Mouse (Mus musculus) forebrain, embryonic 11.5 days (tissue): ENCODE measurements around the gene Wwc1. TPM values are rescaled to one million over a fixed set of nuclear protein-coding genes. Genes with fewer than 3 reads are reported as not detected.
A peak's percentile ranks its signal among the peaks of the same experiment; 100 is the strongest.

Experiments used
- ATAC-seq: fragments of 200-750 bp; cut with Nextera tagmentation; replicated peaks from 2 replicates; pipeline ENCODE4 v1.8.0; 2017; ENCODE audit warnings: moderate TSS enrichment; ENCODE audit not compliant: low FRiP score
- DNase-seq: peaks from one replicate; pipeline ENCODE4 v3.0.0-alpha.2; 2017; ENCODE audit warnings: low spot score
- H3K27ac ChIP-seq: fragments of 300-500 bp; sonication (generic); 2 replicates; pipeline ENCODE4 v1.5.1; 2014; ENCODE audit warnings: low read depth, low read length
- H3K27me3 ChIP-seq: fragments of 300-500 bp; sonication (generic); 2 replicates; pipeline ENCODE4 v1.6.1; 2014; ENCODE audit warnings: mild to moderate bottlenecking, low read length, mixed read lengths; ENCODE audit not compliant: control insufficient read depth, insufficient read depth
- H3K36me3 ChIP-seq: fragments of 300-500 bp; sonication (generic); 2 replicates; pipeline ENCODE4 v1.6.1; 2014; ENCODE audit warnings: mild to moderate bottlenecking, low read length, moderate library complexity, mixed read lengths; ENCODE audit not compliant: control insufficient read depth, insufficient read depth
- H3K4me1 ChIP-seq: fragments of 300-500 bp; sonication (generic); replicated peaks from 2 replicates; pipeline ENCODE4 v1.6.1; 2014; ENCODE audit warnings: low read length, mixed read lengths; ENCODE audit not compliant: control insufficient read depth, insufficient read depth
- H3K4me2 ChIP-seq: fragments of 300-500 bp; sonication (generic); 2 replicates; pipeline ENCODE4 v1.6.1; 2014; ENCODE audit warnings: low read depth, mild to moderate bottlenecking, low read length, moderate library complexity, mixed read lengths; ENCODE audit not compliant: severe bottlenecking
- H3K4me3 ChIP-seq: fragments of 300-500 bp; sonication (generic); 2 replicates; pipeline ENCODE4 v1.5.1; 2014; ENCODE audit warnings: low read depth, low read length
- H3K9ac ChIP-seq: fragments of 300-500 bp; sonication (generic); 2 replicates; pipeline ENCODE4 v1.6.1; 2014; ENCODE audit warnings: low read length
- H3K9me3 ChIP-seq: fragments of 300-500 bp; sonication (generic); 2 replicates; pipeline ENCODE4 v1.6.1; 2016; ENCODE audit warnings: low read length, mixed read lengths; ENCODE audit not compliant: control insufficient read depth
- WGBS: fragments of 180-500 bp; shearing (Covaris S2); extraction: QIAGEN DNeasy Blood & Tissue Kit; methylation state at CpG from one replicate; pipeline ENCODE4 v1.1.7; 2014; 5-methylcytosine and 5-hydroxymethylcytosine counted together
- polyA plus RNA-seq: library from polyadenylated mRNA; unstranded; fragments of >200 nt; fragmentation: Nextera tagmentation; extraction: Ambion mirVana; gene quantifications from 2 replicates; pipeline ENCODE4 v1.2.1, GENCODE M21; 2014

The Wwc1 gene
- polyA plus RNA-seq, 1 experiment from 2014 or later = 10.6 TPM

DNA sequence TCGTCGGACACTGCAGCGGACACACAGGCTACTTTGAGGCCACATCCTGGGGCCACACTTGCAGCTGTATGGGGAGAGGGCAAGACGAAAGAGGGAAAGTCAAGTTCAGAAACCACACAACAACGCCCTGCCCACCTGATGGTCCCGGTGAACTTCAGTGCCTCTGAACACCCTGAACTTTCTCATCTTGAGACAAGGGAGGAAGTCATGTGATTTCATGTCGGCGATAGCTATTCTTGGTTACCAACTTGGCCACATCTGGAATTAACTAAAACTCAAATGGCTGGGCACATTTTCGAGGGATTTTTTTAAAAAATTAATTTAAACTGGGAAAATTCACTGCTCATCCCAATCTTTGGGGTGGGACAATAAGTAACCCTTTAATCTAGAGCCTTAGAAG is 109.4 kb downstream of the Wwc1 start:
- WGBS = 85% methylated on average over 9 of the region's 9 CpGs
- H3K27ac ChIP-seq = no peak overlapping the region
- ATAC-seq (no peak), DNase-seq (no peak)
- H3K27me3 ChIP-seq = no peaks in the 10 kb centered on the region
- peaks cover 23% of the 10 kb centered on the region for H3K4me1 ChIP-seq
- H3K36me3 ChIP-seq = peaks cover 3% of the 10 kb centered on the region; the same call in 1 of the 2 replicates
- H3K4me3 ChIP-seq = no peak overlapping the region
- H3K9ac ChIP-seq = no peak overlapping the region
- no peaks in the 10 kb centered on the region for H3K9me3 ChIP-seq
- no peak overlapping the region for H3K4me2 ChIP-seq

DNA sequence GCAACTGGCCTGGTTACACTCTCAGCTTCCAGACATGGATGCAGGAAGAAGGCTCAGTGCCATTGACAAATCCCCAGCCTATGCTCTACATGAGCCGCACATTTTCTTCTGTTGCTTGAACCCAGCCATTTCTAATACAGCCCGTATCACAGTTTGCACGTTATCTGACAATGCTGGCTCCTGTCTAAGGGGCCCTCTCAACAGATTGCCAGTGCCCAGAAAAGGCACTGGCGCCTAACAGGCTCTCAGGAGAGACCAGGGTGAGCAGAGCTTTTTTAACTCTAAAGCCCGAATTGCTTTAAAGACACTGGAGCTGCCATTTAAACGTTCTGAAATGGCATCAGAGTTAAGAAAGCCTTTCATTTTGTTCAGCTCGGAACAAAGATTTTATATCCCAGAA is 114.2 kb downstream of the Wwc1 start:
- Histone ChIP-seq H3K27me3 (no peaks in the 10 kb centered on the region), H3K4me1 (peaks cover 31% of the 10 kb centered on the region), H3K9ac (peak overlapping the region; percentile 47), H3K4me3 (no peak overlapping the region), H3K4me2 (no peak overlapping the region), H3K36me3 (peaks cover 3% of the 10 kb centered on the region; the same call in 1 of the 2 replicates), H3K27ac (peak overlapping the region; percentile 99), H3K9me3 (no peaks in the 10 kb centered on the region)
- no peak for DNase-seq
- 41% methylated on average over 7 of the region's 7 CpGs for WGBS
- ATAC-seq = no peak

DNA sequence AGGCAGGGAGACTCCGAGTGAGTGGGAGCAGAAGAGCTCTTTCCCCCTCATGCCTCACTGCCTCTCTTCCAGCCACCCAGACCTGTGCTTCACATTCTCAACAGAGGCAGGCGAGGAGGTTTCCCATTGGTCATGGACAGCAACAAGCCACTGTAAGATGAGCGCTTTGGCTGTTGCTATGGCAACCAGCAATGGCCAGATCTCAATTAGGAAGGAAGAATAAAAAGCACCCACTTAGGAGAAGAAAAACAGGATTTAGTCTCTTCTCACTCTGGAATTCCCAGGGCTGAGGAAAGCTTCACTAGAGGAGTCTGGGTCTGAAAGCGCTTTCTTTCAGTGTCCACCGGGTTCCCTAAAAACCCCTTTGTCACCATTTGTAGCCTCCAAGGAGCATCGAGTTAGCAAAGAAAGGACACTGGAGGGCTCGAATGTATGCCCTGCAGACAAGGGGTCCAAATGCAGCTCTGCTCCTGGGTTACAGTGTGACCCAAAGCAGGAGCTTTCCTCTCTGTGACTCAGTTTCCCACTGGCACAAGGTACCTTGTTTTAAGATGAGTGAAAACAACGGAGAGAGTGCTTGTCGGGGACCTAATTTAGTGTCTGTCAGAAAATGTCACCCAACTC is 115.2 kb downstream of the Wwc1 start:
- Histone ChIP-seq H3K4me1 (peaks cover 31% of the 10 kb centered on the region), H3K9ac (peak overlapping the region; percentile 62)

DNA sequence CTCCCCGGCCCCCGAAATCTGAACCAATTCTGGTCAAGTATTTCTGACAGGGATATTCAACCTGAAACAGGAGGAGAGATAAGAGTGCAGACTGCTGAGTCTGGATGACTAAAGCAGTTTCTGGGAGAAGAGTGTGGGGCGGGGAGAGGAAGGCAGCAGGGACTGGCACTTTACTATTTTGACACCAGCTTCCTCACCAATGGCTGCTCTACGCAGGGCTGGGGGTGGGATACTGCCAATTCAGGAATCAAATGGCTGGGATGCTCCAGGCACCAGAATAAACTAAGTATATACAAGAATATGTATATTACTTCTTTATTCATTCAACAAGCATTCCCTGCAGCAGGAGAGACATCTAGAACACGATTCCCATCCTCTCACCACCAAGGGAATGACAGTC is 116.7 kb downstream of the Wwc1 start:
- WGBS = 86% methylated on average over 5 of the region's 5 CpGs
- Histone ChIP-seq H3K9ac (no peak overlapping the region; the same call in 1 of the 2 replicates), H3K4me3 (no peak overlapping the region), H3K27ac (peak overlapping the region; percentile 99), H3K4me2 (no peak overlapping the region), H3K9me3 (no peaks in the 10 kb centered on the region), H3K4me1 (peaks cover 31% of the 10 kb centered on the region), H3K36me3 (peaks cover under 1% of the 10 kb centered on the region; the same call in 1 of the 2 replicates), H3K27me3 (no peaks in the 10 kb centered on the region)
- DNase-seq (no peak), ATAC-seq (no peak)

More for the DNA sequence above, 115.2 kb downstream of the Wwc1 start:
- Histone ChIP-seq H3K36me3 (peaks cover 3% of the 10 kb centered on the region; the same call in 1 of the 2 replicates), H3K9me3 (no peaks in the 10 kb centered on the region), H3K4me2 (peak overlapping the region; percentile 33; the same call in 1 of the 2 replicates), H3K27me3 (no peaks in the 10 kb centered on the region), H3K4me3 (no peak overlapping the region), H3K27ac (peak overlapping the region; percentile 99)
- 11% methylated on average over 9 of the region's 9 CpGs for WGBS
- peak; percentile 89 for DNase-seq
- peak; percentile 95 for ATAC-seq

DNA sequence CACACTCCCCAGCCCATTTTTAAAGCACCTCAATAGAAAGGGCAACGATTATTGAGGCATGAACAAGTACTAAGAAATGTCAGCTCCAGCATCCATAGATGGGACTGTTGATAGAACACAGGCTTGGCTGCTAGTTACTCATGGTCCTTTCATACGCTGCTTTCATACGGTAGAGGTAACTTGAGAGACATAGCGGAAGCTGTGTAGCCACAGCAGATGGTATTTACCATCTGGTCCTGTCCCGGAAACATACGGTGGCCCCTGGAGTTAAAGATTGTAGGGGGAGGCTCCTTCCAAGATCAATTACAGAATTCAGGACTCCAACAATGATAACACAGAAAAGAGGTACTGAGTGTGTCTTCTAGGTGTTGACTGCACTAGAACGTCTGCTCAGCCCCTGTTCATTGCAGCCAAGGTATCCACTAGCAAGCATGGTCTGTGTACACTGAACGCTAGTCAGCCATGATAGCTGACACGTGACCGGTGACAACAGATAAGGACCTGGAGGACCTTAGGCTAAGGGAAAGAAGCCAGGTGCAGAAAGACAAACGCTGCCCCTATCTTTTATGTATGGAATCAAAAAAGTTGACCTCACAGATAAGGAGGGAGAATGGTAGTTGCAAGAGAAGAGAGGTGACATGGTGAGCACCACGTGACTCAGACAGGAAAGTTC is 122.8 kb downstream of the Wwc1 start:
- Histone ChIP-seq H3K4me2 (no peak overlapping the region), H3K4me3 (no peak overlapping the region), H3K27ac (peak overlapping the region; percentile 91), H3K4me1 (peaks cover 25% of the 10 kb centered on the region), H3K27me3 (no peaks in the 10 kb centered on the region), H3K9ac (peak overlapping the region; percentile 16; the same call in 1 of the 2 replicates), H3K9me3 (no peaks in the 10 kb centered on the region), H3K36me3 (no peaks in the 10 kb centered on the region)
- ATAC-seq = peak; percentile 9; the same call in 1 of the 2 replicates
- DNase-seq = no peak
- WGBS = 82% methylated on average over 12 of the region's 12 CpGs

DNA sequence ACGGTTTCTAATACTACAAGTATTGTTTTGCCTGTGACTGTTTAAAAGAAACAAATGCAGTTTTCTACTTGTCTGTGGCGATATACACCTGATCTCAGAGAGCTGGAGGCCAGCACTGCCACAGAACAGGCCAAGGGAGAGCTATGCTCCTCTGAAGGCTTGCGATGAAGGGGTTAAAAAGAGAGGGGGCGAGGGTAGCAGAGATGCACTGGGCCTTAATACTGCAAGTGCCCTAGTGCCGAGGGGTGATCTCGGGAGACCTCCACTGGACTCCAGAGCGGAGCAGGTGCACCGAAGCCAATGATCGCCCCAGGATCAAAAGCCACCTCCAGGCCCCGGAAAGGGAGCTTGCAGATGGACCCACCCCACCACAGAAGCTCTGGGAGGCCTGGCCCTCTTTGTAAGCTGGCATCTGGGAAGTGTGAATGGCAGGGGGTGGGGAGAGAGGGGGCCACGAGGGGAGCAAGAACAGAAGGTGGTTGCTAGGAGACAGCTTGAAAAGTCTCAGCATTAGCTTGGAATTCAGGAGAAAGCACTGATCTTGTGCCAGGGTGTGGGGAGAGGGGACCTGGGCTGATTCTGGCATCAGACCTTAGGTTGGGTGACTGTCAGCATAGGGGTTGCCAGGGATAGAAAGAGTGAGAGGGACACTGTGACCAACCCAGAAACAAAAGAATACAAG is 123.8 kb downstream of the Wwc1 start:
- Histone ChIP-seq H3K9me3 (no peaks in the 10 kb centered on the region), H3K27me3 (no peaks in the 10 kb centered on the region), H3K9ac (peak overlapping the region; percentile 47), H3K27ac (peak overlapping the region; percentile 91), H3K36me3 (no peaks in the 10 kb centered on the region), H3K4me1 (peaks cover 25% of the 10 kb centered on the region), H3K4me2 (0 out of 2 replicates have a peak overlapping the region, but pooled peaks have one; percentile 24), H3K4me3 (no peak overlapping the region)
- DNase-seq (peak; percentile 90), ATAC-seq (peak; percentile 89)
- WGBS = 18% methylated on average over 11 of the region's 11 CpGs

DNA sequence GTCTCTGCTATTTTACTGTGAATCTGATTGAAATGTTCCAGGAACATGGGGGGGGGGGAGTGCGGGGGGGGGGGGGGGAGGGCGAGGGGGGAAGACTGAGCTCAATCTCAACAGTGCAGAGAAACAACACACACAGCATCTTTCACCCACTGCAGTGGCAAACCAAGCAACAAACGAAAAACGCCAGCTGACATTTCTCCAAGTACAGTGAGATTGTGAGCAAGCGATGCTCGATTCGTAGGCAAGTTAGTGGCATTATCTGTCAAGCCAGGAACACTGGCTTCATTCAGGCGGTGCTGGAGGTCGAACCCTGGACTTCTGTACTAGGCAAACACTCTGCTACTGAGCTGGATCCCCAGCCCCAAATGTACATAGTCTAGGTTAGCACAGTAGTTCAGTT is 124.8 kb downstream of the Wwc1 start:
- Histone ChIP-seq H3K4me2 (no peak overlapping the region), H3K27me3 (no peaks in the 10 kb centered on the region), H3K9me3 (no peaks in the 10 kb centered on the region), H3K27ac (peak overlapping the region; percentile 91; the same call in 1 of the 2 replicates), H3K36me3 (no peaks in the 10 kb centered on the region), H3K4me3 (no peak overlapping the region), H3K9ac (no peak overlapping the region), H3K4me1 (peaks cover 25% of the 10 kb centered on the region)
- DNase-seq (no peak), ATAC-seq (no peak)
- WGBS = 76% methylated on average over 7 of the region's 9 CpGs

DNA sequence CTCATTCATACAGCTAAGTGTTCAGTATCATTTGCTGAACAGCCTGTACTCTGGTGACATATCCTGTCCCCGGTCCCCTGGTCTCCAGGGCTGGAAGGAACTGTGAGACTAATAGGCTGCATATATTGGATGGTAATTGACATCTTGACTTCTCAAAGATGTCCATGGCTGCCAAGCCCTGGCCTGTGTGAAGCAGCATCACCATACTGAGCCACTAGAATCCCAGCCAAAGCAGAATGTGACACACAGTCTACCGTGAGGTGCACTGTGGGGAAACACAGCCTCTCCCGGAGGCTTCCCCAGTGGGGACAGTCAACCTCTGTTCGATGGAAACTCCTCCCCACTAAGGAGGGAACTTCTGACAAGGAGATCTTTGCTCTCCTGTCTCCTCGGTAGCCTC is 125.4 kb downstream of the Wwc1 start:
- Histone ChIP-seq H3K9ac (no peak overlapping the region; the same call in 1 of the 2 replicates), H3K36me3 (no peaks in the 10 kb centered on the region), H3K4me2 (no peak overlapping the region), H3K4me3 (no peak overlapping the region), H3K27me3 (no peaks in the 10 kb centered on the region), H3K9me3 (no peaks in the 10 kb centered on the region), H3K27ac (0 out of 2 replicates have a peak overlapping the region, but pooled peaks have one; percentile 31), H3K4me1 (peaks cover 25% of the 10 kb centered on the region)
- 86% methylated on average over 5 of the region's 5 CpGs for WGBS
- DNase-seq (no peak), ATAC-seq (no peak)
